Mouse (Mus musculus): ENCODE results near the gene Ticam1. TPM values are rescaled to one million over a fixed set of nuclear protein-coding genes. Genes with fewer than 3 reads are reported as not detected.
A peak's percentile ranks its signal among the peaks of the same experiment; 100 is the strongest.

Gene Ticam1
- polyA plus RNA-seq, 1 experiment from 2014 or later, result 11.3 TPM

DNA sequence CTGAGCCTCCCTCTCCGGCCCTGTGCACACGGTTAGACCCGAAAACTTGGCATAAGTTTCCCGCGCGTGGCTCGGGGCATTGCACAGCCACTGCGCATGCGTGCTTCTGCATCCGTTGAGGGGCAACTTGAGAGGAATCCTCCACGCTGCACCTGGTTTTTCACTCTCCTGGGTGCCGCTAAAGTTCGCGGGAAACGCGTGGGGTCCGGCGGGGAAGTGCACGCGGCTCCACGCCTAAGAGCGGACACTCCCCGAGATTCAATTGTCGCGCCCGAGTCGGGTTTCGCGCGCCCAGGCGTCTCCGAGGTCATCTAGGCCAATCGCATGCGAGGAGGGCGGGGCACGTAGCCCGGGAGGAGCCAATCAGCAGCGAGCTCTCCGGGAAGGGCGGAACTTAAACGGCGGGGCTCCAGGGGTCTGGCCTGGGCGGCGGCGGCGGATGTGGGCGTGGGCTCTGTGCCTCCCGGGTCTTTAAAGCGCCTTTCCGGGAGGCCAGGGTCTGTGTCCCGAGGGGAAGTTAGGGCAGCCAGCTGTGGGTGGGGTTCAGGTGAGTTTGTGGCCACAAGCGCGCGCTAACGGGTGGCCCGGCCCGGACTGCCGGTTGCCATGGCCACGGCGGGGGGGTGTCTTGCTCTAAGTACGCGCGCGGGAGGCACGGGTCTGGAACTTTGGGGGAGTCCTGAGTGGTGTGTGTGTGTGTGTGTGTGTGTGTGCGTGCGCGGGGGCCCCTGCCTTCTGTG lies 27.4 kb upstream of the Ticam1 start:
- Histone ChIP-seq H3K9me3 (ENCODE audit: control insufficient read depth, low read length) (no peaks in the 10 kb centered on the region), H3K9ac (ENCODE audit: low read length) (peak overlapping the region; percentile 83)

GRCm38 (mm10) chr17:56303160-56303846 lies 26.7 kb upstream of the Ticam1 start, which contains the start of gene Uhrf1:
Gene Uhrf1 (plus strand): TSS chr17:56303321.
- peak within 1 kb of the TSS; percentile 83 for H3K9ac ChIP-seq (ENCODE audit: low read length)
- peak within 1 kb of the TSS; percentile 86 for H3K4me3 ChIP-seq (ENCODE audit: low read depth, low read length)
- peak within 1 kb of the TSS; percentile 99 for H3K4me2 ChIP-seq (ENCODE audit: low read length)
- no peaks in the 10 kb centered on the region for H3K9me3 ChIP-seq (ENCODE audit: control insufficient read depth, low read length)
- DNase-seq (ENCODE audit: low spot score) (peak; percentile 88), ATAC-seq (replicated peaks; ENCODE audit: low FRiP score, low TSS enrichment, low read depth) (peak; percentile 77)
- peaks cover 29% of the 10 kb centered on the region for H3K36me3 ChIP-seq (ENCODE audit: control insufficient read depth, insufficient read depth, low read length)
- H3K27ac ChIP-seq (ENCODE audit: low read depth), result peak within 1 kb of the TSS; percentile 93
- peaks cover 43% of the 10 kb centered on the region for H3K4me1 ChIP-seq (replicated peaks; ENCODE audit: control insufficient read depth, insufficient read depth, low read length)
- no peaks in the 10 kb centered on the region for H3K27me3 ChIP-seq (replicated peaks; ENCODE audit: control insufficient read depth, insufficient read depth, low read length)
- under 1% methylated on average over 43 of the region's 43 CpGs for WGBS

More for the DNA sequence above, 27.4 kb upstream of the Ticam1 start:
- peaks cover 46% of the 10 kb centered on the region for H3K4me1 ChIP-seq (replicated peaks; ENCODE audit: control insufficient read depth, insufficient read depth, low read length)
- peak; percentile 90 for ATAC-seq (replicated peaks; ENCODE audit: low FRiP score, low TSS enrichment, low read depth)
- peak overlapping the region; percentile 86 for H3K4me3 ChIP-seq (ENCODE audit: low read depth, low read length)
- no peaks in the 10 kb centered on the region for H3K27me3 ChIP-seq (replicated peaks; ENCODE audit: control insufficient read depth, insufficient read depth, low read length)
- DNase-seq (ENCODE audit: low spot score), result peak; percentile 98
- under 1% methylated on average over 66 of the region's 68 CpGs for WGBS
- peaks cover 36% of the 10 kb centered on the region for H3K36me3 ChIP-seq (ENCODE audit: control insufficient read depth, insufficient read depth, low read length)
- peak overlapping the region; percentile 93 for H3K27ac ChIP-seq (ENCODE audit: low read depth)
- peak overlapping the region; percentile 99 for H3K4me2 ChIP-seq (ENCODE audit: low read length)

- Histone ChIP-seq H3K27ac (ENCODE audit: low read depth) (peak overlapping the region; percentile 93), H3K27me3 (replicated peaks; ENCODE audit: control insufficient read depth, insufficient read depth, low read length) (no peaks in the 10 kb centered on the region), H3K4me3 (ENCODE audit: low read depth, low read length) (no peak overlapping the region), H3K9ac (ENCODE audit: low read length) (peak overlapping the region; percentile 14; the same call in 1 of the 2 replicates), H3K4me1 (replicated peaks; ENCODE audit: control insufficient read depth, insufficient read depth, low read length) (peaks cover 35% of the 10 kb centered on the region), H3K36me3 (ENCODE audit: control insufficient read depth, insufficient read depth, low read length) (peaks cover 22% of the 10 kb centered on the region), H3K4me2 (ENCODE audit: low read length) (peak overlapping the region; percentile 99), H3K9me3 (ENCODE audit: control insufficient read depth, low read length) (no peaks in the 10 kb centered on the region)
- WGBS, result 21% methylated on average over 13 of the region's 13 CpGs
- ATAC-seq (replicated peaks; ENCODE audit: low FRiP score, low TSS enrichment, low read depth) (peak; percentile 6; the same call in 1 of the 2 replicates), DNase-seq (ENCODE audit: low spot score) (peak; percentile 65)
Observed at GRCm38 (mm10) chr17:56302363-56302996, 25.9 kb upstream of the Ticam1 start.

- no peak for DNase-seq (ENCODE audit: low spot score)
- no peaks in the 10 kb centered on the region for H3K27me3 ChIP-seq (replicated peaks; ENCODE audit: control insufficient read depth, insufficient read depth, low read length)
- H3K4me1 ChIP-seq (replicated peaks; ENCODE audit: control insufficient read depth, insufficient read depth, low read length), result peaks cover 13% of the 10 kb centered on the region
- WGBS, result 91% methylated on average over 9 of the region's 9 CpGs
- no peaks in the 10 kb centered on the region for H3K9me3 ChIP-seq (ENCODE audit: control insufficient read depth, low read length)
- ATAC-seq (replicated peaks; ENCODE audit: low FRiP score, low TSS enrichment, low read depth), result no peak
- H3K4me2 ChIP-seq (ENCODE audit: low read length), result no peak within 1 kb of the TSS
- no peak within 1 kb of the TSS for H3K4me3 ChIP-seq (ENCODE audit: low read depth, low read length)
- H3K9ac ChIP-seq (ENCODE audit: low read length), result no peak within 1 kb of the TSS
- 0 out of 2 replicates have a peak, but pooled peaks cover under 1% of the 10 kb centered on the region for H3K36me3 ChIP-seq (ENCODE audit: control insufficient read depth, insufficient read depth, low read length)
- no peak within 1 kb of the TSS for H3K27ac ChIP-seq (ENCODE audit: low read depth)
Observed at GRCm38 (mm10) chr17:56300186-56300585, 23.6 kb upstream of the Ticam1 start, which contains the start of gene Arrdc5. Gene Arrdc5 (minus strand): TSS chr17:56300286.

DNA sequence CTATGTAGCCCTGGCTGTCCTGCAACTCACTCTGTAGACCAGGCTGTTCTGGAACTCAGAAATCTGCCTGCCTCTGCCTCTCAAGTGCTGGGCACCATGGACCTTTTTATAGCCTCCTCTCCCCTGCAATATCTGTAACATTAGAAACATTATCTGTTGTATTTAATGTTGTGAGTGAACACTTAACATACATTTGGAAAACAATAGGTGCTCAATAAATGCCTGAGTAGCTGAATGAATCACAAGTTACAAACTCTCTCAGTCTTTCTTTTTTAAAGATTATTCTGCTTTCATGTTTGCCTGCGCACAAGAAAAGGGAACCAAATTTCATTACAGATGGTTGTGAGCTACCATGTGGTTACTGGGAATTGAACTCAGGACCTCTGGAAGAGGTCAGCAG lies 21.7 kb upstream of the Ticam1 start:
- ATAC-seq (replicated peaks; ENCODE audit: low FRiP score, low TSS enrichment, low read depth) (no peak), DNase-seq (ENCODE audit: low spot score) (no peak)
- Histone ChIP-seq H3K4me1 (replicated peaks; ENCODE audit: control insufficient read depth, insufficient read depth, low read length) (peaks cover 6% of the 10 kb centered on the region), H3K9ac (ENCODE audit: low read length) (no peak overlapping the region), H3K27me3 (replicated peaks; ENCODE audit: control insufficient read depth, insufficient read depth, low read length) (no peaks in the 10 kb centered on the region), H3K9me3 (ENCODE audit: control insufficient read depth, low read length) (no peaks in the 10 kb centered on the region), H3K4me2 (ENCODE audit: low read length) (no peak overlapping the region), H3K36me3 (ENCODE audit: control insufficient read depth, insufficient read depth, low read length) (no peaks in the 10 kb centered on the region), H3K27ac (ENCODE audit: low read depth) (no peak overlapping the region), H3K4me3 (ENCODE audit: low read depth, low read length) (no peak overlapping the region)
- WGBS, result 97% methylated on average over 1 of the region's 1 CpGs

- Histone ChIP-seq H3K9me3 (ENCODE audit: control insufficient read depth, low read length) (no peaks in the 10 kb centered on the region), H3K4me1 (replicated peaks; ENCODE audit: control insufficient read depth, insufficient read depth, low read length) (no peaks in the 10 kb centered on the region; the same call in 1 of the 2 replicates), H3K36me3 (ENCODE audit: control insufficient read depth, insufficient read depth, low read length) (no peaks in the 10 kb centered on the region), H3K4me3 (ENCODE audit: low read depth, low read length) (no peak overlapping the region), H3K27ac (ENCODE audit: low read depth) (no peak overlapping the region), H3K9ac (ENCODE audit: low read length) (no peak overlapping the region), H3K4me2 (ENCODE audit: low read length) (no peak overlapping the region), H3K27me3 (replicated peaks; ENCODE audit: control insufficient read depth, insufficient read depth, low read length) (no peaks in the 10 kb centered on the region)
- ATAC-seq (replicated peaks; ENCODE audit: low FRiP score, low TSS enrichment, low read depth) (no peak), DNase-seq (ENCODE audit: low spot score) (no peak)
- 82% methylated on average over 1 of the region's 1 CpGs for WGBS
Observed at GRCm38 (mm10) chr17:56296201-56296600, 19.6 kb upstream of the Ticam1 start.

DNA sequence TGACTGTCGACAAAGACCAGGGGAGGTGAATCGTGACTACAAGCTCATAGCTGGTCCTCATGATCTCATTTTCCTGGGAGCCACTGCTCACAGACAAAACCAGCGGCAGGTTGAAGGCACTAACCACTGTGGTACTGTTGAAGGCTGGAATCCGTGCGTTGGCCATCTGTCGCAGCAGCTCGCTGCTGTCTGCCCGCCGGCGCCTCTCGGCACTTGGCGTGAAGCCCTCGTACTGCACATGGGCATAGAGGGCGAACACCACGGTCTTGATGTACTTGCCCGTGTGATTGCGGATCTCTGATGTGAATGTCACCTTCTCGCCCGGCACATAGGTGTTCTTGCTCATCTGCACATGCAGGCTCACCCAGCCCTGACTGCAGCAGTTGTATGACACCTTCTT lies 17.7 kb upstream of the Ticam1 start:
- Histone ChIP-seq H3K27me3 (replicated peaks; ENCODE audit: control insufficient read depth, insufficient read depth, low read length) (no peaks in the 10 kb centered on the region), H3K4me3 (ENCODE audit: low read depth, low read length) (no peak overlapping the region), H3K9me3 (ENCODE audit: control insufficient read depth, low read length) (no peaks in the 10 kb centered on the region), H3K27ac (ENCODE audit: low read depth) (no peak overlapping the region), H3K9ac (ENCODE audit: low read length) (no peak overlapping the region), H3K4me1 (replicated peaks; ENCODE audit: control insufficient read depth, insufficient read depth, low read length) (peaks cover 7% of the 10 kb centered on the region), H3K4me2 (ENCODE audit: low read length) (no peak overlapping the region), H3K36me3 (ENCODE audit: control insufficient read depth, insufficient read depth, low read length) (no peaks in the 10 kb centered on the region)
- no peak for DNase-seq (ENCODE audit: low spot score)
- 89% methylated on average over 19 of the region's 19 CpGs for WGBS
- ATAC-seq (replicated peaks; ENCODE audit: low FRiP score, low TSS enrichment, low read depth), result no peak

GRCm38 (mm10) chr17:56293291-56293690 lies 16.7 kb upstream of the Ticam1 start:
- WGBS, result 57% methylated on average over 1 of the region's 1 CpGs
- H3K4me1 ChIP-seq (replicated peaks; ENCODE audit: control insufficient read depth, insufficient read depth, low read length), result peaks cover 16% of the 10 kb centered on the region
- DNase-seq (ENCODE audit: low spot score) (no peak), ATAC-seq (replicated peaks; ENCODE audit: low FRiP score, low TSS enrichment, low read depth) (no peak)
- H3K36me3 ChIP-seq (ENCODE audit: control insufficient read depth, insufficient read depth, low read length), result no peaks in the 10 kb centered on the region
- no peak overlapping the region for H3K4me2 ChIP-seq (ENCODE audit: low read length)
- no peaks in the 10 kb centered on the region for H3K27me3 ChIP-seq (replicated peaks; ENCODE audit: control insufficient read depth, insufficient read depth, low read length)
- no peak overlapping the region for H3K9ac ChIP-seq (ENCODE audit: low read length)
- no peak overlapping the region for H3K4me3 ChIP-seq (ENCODE audit: low read depth, low read length)
- H3K27ac ChIP-seq (ENCODE audit: low read depth), result no peak overlapping the region
- no peaks in the 10 kb centered on the region for H3K9me3 ChIP-seq (ENCODE audit: control insufficient read depth, low read length)

Data from intestine, embryonic 14.5 days (tissue).